Comparison of ENCODE assay signal across 7 mouse cellular contexts in genomic region chr13:45530754-45531153, GRCm38 (mm10). TPM values are rescaled to one million over a fixed set of nuclear protein-coding genes. Genes with fewer than 3 reads are reported as not detected.
DNase-seq lines count a peak whose midpoint lies in the region; ATAC-seq and TF ChIP-seq lines count a peak whose summit lies in the region.

No protein-coding gene starts in this region.

- intact Hi-C loops in left cerebral cortex, postnatal 4 days (cut with DNase I): loop anchor here (10.0 kb wide), 1 partner anchor 724 kb away; no protein-coding TSS in a partner anchor
- intact Hi-C loops in left cerebral cortex, postnatal 25 days (cut with DNase I): no loop called here

- H3K27ac ChIP-seq in embryonic fibroblast, embryonic 13.5 days (ENCODE audit: insufficient read depth, low read length): peak overlapping the region; percentile 68
- peak overlapping the region; percentile 56; the same call in 1 of the 2 replicates for H3K27ac ChIP-seq in stomach, embryonic 14.5 days (ENCODE audit: low read length)
- H3K27ac ChIP-seq in midbrain, embryonic 13.5 days: no peak overlapping the region

- no peak for TF ChIP-seq CTCF in embryonic fibroblast, embryonic 13.5 days (IDR thresholded peaks at IDR 0.05; ENCODE audit: borderline replicate concordance, insufficient read depth, low read length)

- no peaks in the 10 kb centered on the region for H3K36me3 ChIP-seq in stomach, embryonic 14.5 days (ENCODE audit: control insufficient read depth, insufficient read depth, low read length)
- peaks cover 3% of the 10 kb centered on the region; the same call in 1 of the 2 replicates for H3K36me3 ChIP-seq in midbrain, embryonic 13.5 days

- H3K4me3 ChIP-seq in embryonic fibroblast, embryonic 13.5 days (ENCODE audit: insufficient read depth, low read length): no peak overlapping the region
- no peak overlapping the region for H3K4me3 ChIP-seq in stomach, embryonic 14.5 days (ENCODE audit: low read depth, low read length)
- no peak overlapping the region for H3K4me3 ChIP-seq in midbrain, embryonic 13.5 days (replicated peaks)

- DNase-seq in left cerebral cortex, adult 11 months (ENCODE audit: low spot score): peak; percentile 54
- no peak for DNase-seq in left cerebral cortex, postnatal 4 days
- DNase-seq in left cerebral cortex, postnatal 25 days (ENCODE audit: low spot score in 2 of 2): peak; percentile 40 to 89
- no peak for DNase-seq in neural tube, embryonic 10.5 days (ENCODE audit: extremely low spot score, low spot score)

- no peak overlapping the region for H3K9ac ChIP-seq in stomach, embryonic 14.5 days (replicated peaks; ENCODE audit: low read depth, low read length)
- no peak overlapping the region for H3K9ac ChIP-seq in midbrain, embryonic 13.5 days (replicated peaks)

- H3K4me2 ChIP-seq in stomach, embryonic 14.5 days (replicated peaks; ENCODE audit: low read depth, low read length): no peak overlapping the region
- H3K4me2 ChIP-seq in midbrain, embryonic 13.5 days (replicated peaks): no peak overlapping the region

- TF ChIP-seq POLR2A in embryonic fibroblast, embryonic 13.5 days (IDR thresholded peaks at IDR 0.05; ENCODE audit: low read depth, low read length): no peak

- no peaks in the 10 kb centered on the region for H3K9me3 ChIP-seq in stomach, embryonic 14.5 days (ENCODE audit: control insufficient read depth, low read depth, low read length)
- H3K9me3 ChIP-seq in midbrain, embryonic 13.5 days: no peaks in the 10 kb centered on the region

- no peaks in the 10 kb centered on the region for H3K27me3 ChIP-seq in stomach, embryonic 14.5 days (ENCODE audit: control insufficient read depth, insufficient read depth, low read length)
- H3K27me3 ChIP-seq in midbrain, embryonic 13.5 days: no peaks in the 10 kb centered on the region

- 26% methylated on average over 6 of the region's 6 CpGs for WGBS in stomach, embryonic 14.5 days
- WGBS in midbrain, embryonic 13.5 days: 28% methylated on average over 6 of the region's 6 CpGs

- H3K4me1 ChIP-seq in embryonic fibroblast, embryonic 13.5 days (ENCODE audit: control insufficient read depth, insufficient read depth, low read length): peaks cover 13% of the 10 kb centered on the region
- H3K4me1 ChIP-seq in stomach, embryonic 14.5 days (ENCODE audit: control insufficient read depth, insufficient read depth, low read length): peaks cover 12% of the 10 kb centered on the region
- H3K4me1 ChIP-seq in midbrain, embryonic 13.5 days (replicated peaks): peaks cover 23% of the 10 kb centered on the region

- ATAC-seq in stomach, embryonic 14.5 days (ENCODE audit: insufficient number of reproducible peaks, insufficient read depth, low FRiP score, low read depth): no peak
- ATAC-seq in midbrain, embryonic 13.5 days: no peak

RNA-seq across cellular contexts. Expression of gene Gmpr, which starts 23.5 kb away (rescaled TPM):
- 10 to 100 TPM; 16.2 to 17.5 TPM for total RNA-seq in left cerebral cortex, postnatal 4 days (2021)
- polyA plus RNA-seq in embryonic fibroblast, embryonic 13.5 days (2011; ENCODE audit: insufficient read length, low read depth, missing spikeins): 9.3 and 9.7 TPM in 2 replicates
- 10 to 100 TPM; 41.8 to 47.4 TPM for total RNA-seq in left cerebral cortex, postnatal 25 days (2021)
- polyA plus RNA-seq in stomach, embryonic 14.5 days (2014; fragmentation: Nextera tagmentation; extraction: Ambion mirVana): 34.6 and 35.4 TPM in 2 replicates
- polyA plus RNA-seq in midbrain, embryonic 13.5 days (2015; fragmentation: Nextera tagmentation; extraction: Ambion mirVana): 19.0 and 20.4 TPM in 2 replicates

Comparison
In these comparisons a context has a peak if more than half of its experiments do, and no peak if none do; other contexts are left out.
1. DNase-seq: peak in left cerebral cortex, adult 11 months (single experiment) and left cerebral cortex, postnatal 25 days (2 of 2); none in left cerebral cortex, postnatal 4 days (single experiment) and neural tube, embryonic 10.5 days (single experiment).